Mouse (Mus musculus): ENCODE results near the gene Kmt2c. TPM values are rescaled to one million over a fixed set of nuclear protein-coding genes. Genes with fewer than 3 reads are reported as not detected.
A peak's percentile ranks its signal among the peaks of the same experiment; 100 is the strongest.

Kmt2c gene
- 14.7 and 17.5 TPM in 2 replicates for polyA plus RNA-seq (2015; fragmentation: Nextera tagmentation; extraction: Ambion mirVana)

DNA sequence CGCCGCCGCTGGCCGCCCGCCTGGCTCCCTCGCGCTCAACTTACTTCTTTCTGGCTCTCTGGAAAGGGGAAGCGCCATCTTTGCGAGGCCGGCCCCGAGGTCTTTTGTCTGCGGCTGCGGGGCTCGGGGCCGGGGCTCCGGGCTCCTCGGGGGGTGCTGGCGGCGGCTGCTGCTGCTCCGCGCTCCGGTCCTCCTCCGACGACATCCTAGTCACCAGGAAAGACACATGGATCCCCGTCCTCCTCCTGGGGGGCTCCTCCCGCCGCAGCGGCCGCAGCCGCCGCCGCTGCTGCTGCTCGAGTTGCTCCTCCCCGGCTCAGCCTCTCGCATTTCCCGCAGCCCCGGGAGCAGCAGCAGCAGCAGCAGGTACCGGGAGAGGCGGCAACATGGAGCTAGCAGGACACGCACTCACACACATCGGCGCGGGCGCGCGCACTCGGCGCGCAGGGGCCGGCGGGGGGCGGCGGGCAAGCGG lies at the start of gene Kmt2c:
Kmt2c (minus strand) TSS at position 438 of the 475 bp plus-strand sequence.
- WGBS, result under 1% methylated on average over 42 of the region's 54 CpGs
- peak within 1 kb of the TSS; percentile 94 for H3K27ac ChIP-seq (replicated peaks)
- H3K9ac ChIP-seq, result peak within 1 kb of the TSS; percentile 86
- no peaks in the 10 kb centered on the region for H3K36me3 ChIP-seq
- peak within 1 kb of the TSS; percentile 63 for H3K4me2 ChIP-seq
- no peaks in the 10 kb centered on the region for H3K9me3 ChIP-seq
- peak within 1 kb of the TSS; percentile 91 for H3K4me3 ChIP-seq
- no peaks in the 10 kb centered on the region for H3K27me3 ChIP-seq
- peak; percentile 11 for ATAC-seq (ENCODE audit: low FRiP score, low read depth)
- H3K4me1 ChIP-seq (replicated peaks), result peaks cover 22% of the 10 kb centered on the region

DNA sequence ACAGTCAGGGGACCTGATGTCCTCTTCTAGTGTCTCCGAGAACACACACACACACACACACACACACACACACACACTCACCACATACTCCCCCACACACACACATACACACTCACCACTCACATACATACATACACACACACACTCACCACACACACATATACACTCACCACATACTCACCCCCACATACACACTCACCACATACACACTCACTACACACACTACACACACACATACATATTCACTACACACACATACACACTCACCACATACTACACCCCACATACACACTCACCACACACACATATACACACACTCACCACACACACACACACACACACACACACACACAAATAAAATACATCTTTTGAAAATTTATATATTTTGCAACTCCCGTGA lies 48.3 kb upstream of the Kmt2c start:
- Histone ChIP-seq H3K27me3 (no peaks in the 10 kb centered on the region), H3K4me3 (no peak overlapping the region), H3K4me1 (replicated peaks) (no peaks in the 10 kb centered on the region), H3K4me2 (no peak overlapping the region), H3K36me3 (no peaks in the 10 kb centered on the region), H3K9ac (no peak overlapping the region), H3K27ac (replicated peaks) (no peak overlapping the region), H3K9me3 (no peaks in the 10 kb centered on the region)
- no peak for ATAC-seq (ENCODE audit: low FRiP score, low read depth)
- WGBS, result 88% methylated on average over 2 of the region's 2 CpGs

DNA sequence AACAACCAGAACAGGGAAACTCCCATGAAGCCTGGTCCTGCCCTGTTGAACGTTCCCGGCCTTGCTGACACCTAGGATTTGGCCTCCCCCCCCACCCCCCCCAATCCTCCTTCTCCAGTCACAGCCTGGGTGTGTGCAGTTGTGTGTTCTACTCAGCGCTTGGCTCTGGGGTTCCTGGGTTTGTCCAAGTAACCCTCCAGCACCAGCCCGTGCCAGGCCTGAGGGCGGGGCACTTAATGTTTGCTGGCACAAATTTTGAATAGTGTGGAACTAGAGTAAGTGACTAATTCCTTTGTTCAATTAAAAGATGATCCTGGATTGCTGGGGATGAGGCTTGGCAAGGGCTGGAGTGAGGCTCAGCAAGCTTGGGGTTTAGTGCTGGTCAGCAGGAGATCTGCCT lies 46.0 kb upstream of the Kmt2c start:
- H3K9me3 ChIP-seq, result no peaks in the 10 kb centered on the region
- no peaks in the 10 kb centered on the region for H3K36me3 ChIP-seq
- 86% methylated on average over 5 of the region's 5 CpGs for WGBS
- no peak overlapping the region for H3K4me3 ChIP-seq
- no peaks in the 10 kb centered on the region for H3K4me1 ChIP-seq (replicated peaks)
- no peak overlapping the region for H3K4me2 ChIP-seq
- ATAC-seq (ENCODE audit: low FRiP score, low read depth), result no peak
- no peak overlapping the region for H3K27ac ChIP-seq (replicated peaks)
- H3K9ac ChIP-seq, result no peak overlapping the region
- H3K27me3 ChIP-seq, result no peaks in the 10 kb centered on the region

DNA sequence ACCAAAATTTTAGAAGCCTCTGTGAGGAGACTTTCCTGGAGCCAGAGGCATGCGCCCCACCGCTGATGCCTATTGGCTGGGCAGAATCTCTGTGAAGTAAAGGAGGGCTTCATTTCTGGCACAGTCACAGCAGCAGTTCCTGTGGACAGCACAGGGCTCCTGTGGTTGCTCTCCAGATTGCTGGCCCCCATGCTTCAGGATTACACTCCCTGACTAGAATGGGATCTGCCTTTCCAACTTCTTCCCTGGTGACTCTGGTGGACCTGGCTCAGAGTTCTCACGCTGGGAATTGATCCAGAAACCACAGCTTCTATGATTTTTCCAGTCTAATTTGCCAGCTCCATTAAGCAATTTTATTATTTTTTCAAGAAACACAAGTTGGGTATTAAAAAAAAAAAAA lies 45.5 kb upstream of the Kmt2c start:
- Histone ChIP-seq H3K4me2 (no peak overlapping the region), H3K4me3 (no peak overlapping the region), H3K27ac (replicated peaks) (no peak overlapping the region), H3K27me3 (no peaks in the 10 kb centered on the region), H3K9ac (no peak overlapping the region), H3K4me1 (replicated peaks) (no peaks in the 10 kb centered on the region), H3K9me3 (no peaks in the 10 kb centered on the region), H3K36me3 (no peaks in the 10 kb centered on the region)
- 83% methylated on average over 3 of the region's 3 CpGs for WGBS
- no peak for ATAC-seq (ENCODE audit: low FRiP score, low read depth)

DNA sequence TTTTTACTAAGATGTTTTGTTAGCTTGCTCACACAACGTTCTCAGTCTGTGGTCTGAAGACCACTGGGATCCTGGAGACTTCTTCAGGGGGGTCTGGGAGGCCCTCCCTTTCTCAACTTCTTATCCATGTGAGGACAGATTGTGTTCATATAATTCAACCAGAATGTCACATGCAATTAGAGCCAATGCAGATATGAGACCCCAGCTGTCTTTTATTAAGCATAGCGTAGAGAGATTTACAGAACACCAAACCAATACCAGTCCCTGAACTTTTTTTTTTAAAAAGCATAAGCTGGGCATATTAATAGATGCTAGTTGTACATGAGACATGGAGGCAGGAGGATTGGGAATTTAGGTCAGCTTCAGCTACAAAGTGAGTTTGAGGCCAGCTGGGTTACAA lies 43.1 kb upstream of the Kmt2c start:
- no peak for ATAC-seq (ENCODE audit: low FRiP score, low read depth)
- 71% methylated on average over 2 of the region's 2 CpGs for WGBS

DNA sequence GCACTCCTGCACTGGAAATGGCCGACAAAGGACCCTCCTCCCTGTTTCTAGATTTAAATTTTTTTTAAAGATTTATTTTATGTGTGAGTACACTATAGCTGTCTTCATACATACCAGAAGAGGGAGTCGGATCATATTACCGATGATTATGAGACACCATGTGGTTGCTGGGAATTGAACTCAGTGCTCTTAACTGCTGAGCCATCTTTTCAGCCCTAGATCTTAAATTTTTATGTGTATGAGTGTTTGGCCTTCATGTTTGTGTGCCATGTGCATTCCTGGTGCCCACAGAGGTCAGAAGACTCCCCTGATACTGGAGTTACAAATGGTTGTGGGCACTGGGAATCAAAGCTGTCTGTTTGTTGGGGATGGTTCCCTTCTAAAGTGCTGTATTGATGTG lies 42.3 kb upstream of the Kmt2c start:
- Histone ChIP-seq H3K9ac (no peak overlapping the region), H3K9me3 (no peaks in the 10 kb centered on the region), H3K36me3 (no peaks in the 10 kb centered on the region), H3K4me2 (no peak overlapping the region), H3K4me1 (replicated peaks) (no peaks in the 10 kb centered on the region), H3K4me3 (no peak overlapping the region), H3K27ac (replicated peaks) (no peak overlapping the region), H3K27me3 (no peaks in the 10 kb centered on the region)
- ATAC-seq (ENCODE audit: low FRiP score, low read depth), result no peak
- WGBS, result 90% methylated on average over 3 of the region's 3 CpGs

More for the DNA sequence above, 43.1 kb upstream of the Kmt2c start:
- Histone ChIP-seq H3K9me3 (no peaks in the 10 kb centered on the region), H3K4me3 (no peak overlapping the region), H3K9ac (no peak overlapping the region), H3K36me3 (no peaks in the 10 kb centered on the region), H3K27me3 (no peaks in the 10 kb centered on the region), H3K27ac (replicated peaks) (no peak overlapping the region), H3K4me1 (replicated peaks) (no peaks in the 10 kb centered on the region), H3K4me2 (no peak overlapping the region)

DNA sequence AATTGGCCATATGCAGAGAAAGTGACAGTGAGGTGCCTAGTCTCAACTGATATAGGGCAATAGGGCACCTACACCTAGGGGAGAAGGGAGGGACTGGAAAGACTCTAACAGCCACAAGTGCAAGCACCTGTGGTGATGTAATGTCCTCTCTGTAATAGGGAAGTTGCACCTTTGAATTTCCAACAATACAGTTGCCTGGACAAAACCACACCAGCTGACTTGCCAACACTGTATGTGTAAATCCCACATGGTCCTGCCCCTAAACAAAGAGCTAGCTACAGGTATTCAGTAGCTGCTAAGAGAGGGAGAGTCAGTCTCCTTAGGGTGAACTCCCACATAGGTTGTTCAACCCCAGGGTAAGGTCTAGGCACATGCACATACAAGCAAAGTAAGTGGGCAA lies 41.8 kb upstream of the Kmt2c start:
- Histone ChIP-seq H3K4me2 (no peak overlapping the region), H3K36me3 (no peaks in the 10 kb centered on the region), H3K9ac (no peak overlapping the region), H3K27ac (replicated peaks) (no peak overlapping the region), H3K27me3 (no peaks in the 10 kb centered on the region), H3K4me1 (replicated peaks) (no peaks in the 10 kb centered on the region), H3K9me3 (no peaks in the 10 kb centered on the region), H3K4me3 (no peak overlapping the region)
- ATAC-seq (ENCODE audit: low FRiP score, low read depth), result no peak

DNA sequence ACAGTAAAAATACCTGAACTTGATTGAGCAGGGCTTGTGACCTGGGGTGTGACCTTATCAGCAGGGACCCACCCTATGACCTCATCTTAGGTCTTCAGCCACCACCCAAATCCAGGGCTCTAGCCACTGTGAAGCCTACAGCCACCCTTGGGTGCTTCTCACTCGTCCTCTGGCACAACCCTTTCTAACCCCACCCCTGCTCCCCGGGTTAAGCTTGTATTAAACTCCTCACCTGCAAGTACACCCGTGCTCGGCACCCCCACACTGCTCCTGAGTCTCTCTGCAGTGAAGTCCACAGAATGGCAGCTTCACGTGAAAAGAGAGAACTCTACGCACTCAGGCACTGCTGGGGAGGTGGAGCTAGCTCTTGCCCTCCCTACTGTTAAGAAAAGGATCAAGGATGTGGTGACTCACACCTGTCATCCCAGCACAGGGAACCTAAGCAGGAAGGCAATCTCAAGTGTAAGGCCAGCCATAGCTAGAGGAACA lies 38.4 kb upstream of the Kmt2c start:
- Histone ChIP-seq H3K9ac (no peak overlapping the region), H3K4me1 (replicated peaks) (no peaks in the 10 kb centered on the region), H3K4me2 (no peak overlapping the region), H3K36me3 (no peaks in the 10 kb centered on the region), H3K27ac (replicated peaks) (no peak overlapping the region), H3K4me3 (no peak overlapping the region), H3K9me3 (no peaks in the 10 kb centered on the region), H3K27me3 (no peaks in the 10 kb centered on the region)
- WGBS, result 46% methylated on average over 6 of the region's 6 CpGs
- no peak for ATAC-seq (ENCODE audit: low FRiP score, low read depth)

DNA sequence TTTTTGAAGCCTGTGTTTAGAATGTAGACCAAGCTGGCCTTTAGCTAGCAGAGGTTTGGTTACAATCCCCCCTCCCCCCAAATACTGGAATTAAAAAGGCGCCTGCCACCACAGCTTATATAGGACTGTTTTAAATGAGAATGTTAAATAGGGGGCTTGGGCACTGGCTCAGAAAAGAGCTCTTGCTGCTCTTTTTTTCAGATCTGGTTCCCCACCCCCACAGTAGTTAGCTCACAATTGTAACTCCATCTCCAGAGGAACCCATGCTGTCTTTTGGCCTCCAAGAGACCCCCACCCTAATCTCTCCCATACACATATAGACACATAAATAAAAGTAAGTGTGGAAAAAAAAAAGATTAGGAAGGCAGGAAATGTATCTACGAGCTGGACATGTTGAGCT lies 37.9 kb upstream of the Kmt2c start:
- Histone ChIP-seq H3K27ac (replicated peaks) (no peak overlapping the region), H3K4me3 (no peak overlapping the region), H3K36me3 (no peaks in the 10 kb centered on the region), H3K9ac (no peak overlapping the region), H3K4me2 (no peak overlapping the region), H3K27me3 (no peaks in the 10 kb centered on the region), H3K4me1 (replicated peaks) (no peaks in the 10 kb centered on the region), H3K9me3 (no peaks in the 10 kb centered on the region)
- 46% methylated on average over 2 of the region's 2 CpGs for WGBS
- no peak for ATAC-seq (ENCODE audit: low FRiP score, low read depth)

DNA sequence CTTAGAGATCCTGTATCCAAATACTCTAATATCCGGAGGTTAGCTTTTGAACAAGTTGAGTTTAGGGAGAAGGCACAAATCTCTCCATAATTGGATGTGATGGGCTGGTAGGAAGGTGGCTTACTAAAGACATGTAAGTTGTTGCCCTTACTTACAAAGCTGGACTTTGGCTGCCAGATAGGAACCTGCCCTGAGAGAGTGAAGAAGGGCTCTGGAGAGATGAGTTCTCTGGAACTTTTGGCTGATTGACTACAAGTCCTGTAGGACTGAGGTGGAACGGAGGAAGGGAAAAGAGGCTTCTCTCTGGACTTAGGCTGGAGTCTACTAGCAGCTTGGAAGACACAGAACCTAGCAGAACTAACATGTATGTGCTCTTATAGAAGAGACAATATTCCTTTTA lies 37.0 kb upstream of the Kmt2c start:
- H3K36me3 ChIP-seq, result no peaks in the 10 kb centered on the region
- 88% methylated on average over 2 of the region's 2 CpGs for WGBS

DNA sequence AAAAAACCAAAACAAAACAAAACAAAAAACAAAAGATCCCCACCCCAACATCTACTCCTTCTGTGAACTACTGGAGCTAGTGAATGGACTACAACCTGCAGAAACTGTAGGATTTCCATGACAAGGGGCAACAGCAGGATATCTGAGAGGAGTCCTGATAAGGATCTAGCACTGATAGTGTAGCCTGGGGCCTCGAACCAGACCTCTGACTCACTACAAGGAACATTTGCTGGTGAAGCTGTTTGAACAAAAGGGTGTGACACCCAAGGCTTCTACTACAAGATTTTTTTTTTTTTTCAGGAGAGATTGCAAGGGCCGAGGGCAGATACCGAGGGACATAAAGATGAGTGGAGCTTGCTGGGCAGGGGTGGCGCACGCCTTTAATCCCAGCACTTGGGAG lies 34.7 kb upstream of the Kmt2c start:
- Histone ChIP-seq H3K4me1 (replicated peaks) (no peaks in the 10 kb centered on the region), H3K36me3 (no peaks in the 10 kb centered on the region), H3K4me2 (no peak overlapping the region), H3K27ac (replicated peaks) (no peak overlapping the region), H3K4me3 (no peak overlapping the region), H3K27me3 (no peaks in the 10 kb centered on the region), H3K9me3 (no peaks in the 10 kb centered on the region), H3K9ac (no peak overlapping the region)
- no peak for ATAC-seq (ENCODE audit: low FRiP score, low read depth)
- 88% methylated on average over 5 of the region's 5 CpGs for WGBS

More for the DNA sequence above, 37.0 kb upstream of the Kmt2c start:
- H3K4me3 ChIP-seq, result no peak overlapping the region
- no peaks in the 10 kb centered on the region for H3K9me3 ChIP-seq
- no peaks in the 10 kb centered on the region for H3K4me1 ChIP-seq (replicated peaks)
- no peak overlapping the region for H3K9ac ChIP-seq
- no peak for ATAC-seq (ENCODE audit: low FRiP score, low read depth)
- H3K4me2 ChIP-seq, result no peak overlapping the region
- H3K27me3 ChIP-seq, result no peaks in the 10 kb centered on the region
- H3K27ac ChIP-seq (replicated peaks), result no peak overlapping the region

DNA sequence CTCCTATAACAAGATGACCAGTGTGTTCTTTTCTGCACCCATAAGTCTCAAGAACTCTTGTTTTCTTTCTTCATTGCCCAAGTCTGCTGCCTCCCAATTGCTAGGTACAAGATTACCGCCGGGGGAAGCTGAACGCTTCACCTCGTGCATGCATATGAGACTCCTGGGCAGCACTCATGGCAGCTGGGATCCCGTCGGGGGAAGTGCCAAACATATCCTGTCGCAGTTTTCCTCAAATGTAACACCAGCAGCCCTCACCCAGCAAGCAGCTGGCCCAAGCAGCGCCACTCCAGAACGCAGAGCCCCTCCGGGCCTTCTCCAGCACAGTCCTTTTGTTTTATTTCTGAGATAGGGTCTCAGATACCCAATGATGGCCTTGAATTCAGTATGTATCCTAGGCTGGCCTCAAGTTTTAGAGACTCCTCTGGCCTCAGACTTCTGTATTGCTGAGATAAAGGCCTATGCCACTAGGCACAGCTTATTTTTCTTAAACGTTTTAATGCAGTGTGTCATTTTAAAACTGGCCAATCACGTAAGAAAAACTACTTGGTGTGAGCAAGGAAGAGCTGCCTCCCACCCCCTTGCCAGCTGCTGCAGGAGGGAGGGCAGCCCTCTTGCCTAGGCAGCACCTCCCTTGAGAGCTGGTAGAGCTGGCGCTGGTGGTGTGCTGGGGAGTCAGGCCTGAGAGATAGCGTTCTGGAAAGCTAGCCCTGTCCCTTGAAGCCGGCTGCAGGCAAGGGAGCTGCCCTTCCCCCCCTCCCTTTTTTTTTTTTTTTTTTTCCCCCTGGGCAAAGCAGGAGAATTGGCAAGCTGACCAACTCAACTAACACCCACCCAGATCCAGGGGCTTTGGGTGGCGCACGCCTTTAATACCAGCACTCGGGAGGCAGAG lies 33.9 kb upstream of the Kmt2c start:
- no peaks in the 10 kb centered on the region for H3K27me3 ChIP-seq
- no peak overlapping the region for H3K9ac ChIP-seq
- ATAC-seq (ENCODE audit: low FRiP score, low read depth), result no peak
- WGBS, result 45% methylated on average over 15 of the region's 18 CpGs
- H3K4me2 ChIP-seq, result no peak overlapping the region
- no peaks in the 10 kb centered on the region for H3K9me3 ChIP-seq
- H3K4me3 ChIP-seq, result no peak overlapping the region
- H3K36me3 ChIP-seq, result no peaks in the 10 kb centered on the region
- H3K4me1 ChIP-seq (replicated peaks), result no peaks in the 10 kb centered on the region
- H3K27ac ChIP-seq (replicated peaks), result no peak overlapping the region

All from hindbrain, embryonic 15.5 days (tissue).